Mouse (Mus musculus) liver (tissue): ENCODE data around the gene Thrsp.
A peak's percentile ranks its signal among the peaks of the same experiment; 100 is the strongest.

Experiments
- DNase-seq: peaks from one replicate; pipeline ENCODE4 v3.0.0-alpha.2; 2020; ENCODE audit warnings: mixed read lengths

The Thrsp gene

DNA sequence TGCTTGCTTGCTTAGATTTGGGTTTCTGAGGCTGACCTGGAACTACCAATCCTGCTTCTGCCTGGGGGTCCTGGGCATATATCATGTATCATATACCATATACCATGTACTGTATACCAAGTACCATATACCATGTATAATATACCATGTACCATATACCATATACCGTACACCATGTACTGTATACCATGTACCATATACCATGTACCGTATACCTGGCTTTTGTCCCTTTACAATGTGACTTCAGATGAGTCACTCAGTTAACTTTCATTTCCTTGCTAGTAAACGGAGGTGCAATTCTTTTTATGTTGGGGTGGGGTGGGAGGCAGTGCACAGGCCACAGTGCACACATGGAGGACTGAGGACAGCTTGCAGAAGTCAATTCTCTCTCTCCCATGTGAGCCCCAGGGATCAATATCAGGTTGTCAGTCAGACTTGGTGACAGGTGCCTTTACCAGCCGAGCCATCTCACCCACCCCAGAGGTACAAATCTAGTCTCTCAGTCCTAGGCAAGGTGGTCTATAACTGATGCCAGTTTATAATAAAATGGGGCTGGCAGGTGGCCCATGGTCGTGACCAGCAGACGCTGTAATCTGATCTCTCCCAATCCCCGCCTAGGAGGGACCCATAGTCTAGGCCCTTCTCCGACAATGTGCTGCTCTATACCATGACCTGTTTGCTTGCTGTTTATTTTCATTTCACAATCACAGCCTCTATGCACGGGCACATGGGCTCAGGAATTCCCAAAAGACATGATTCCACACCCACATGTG, 2.4 kb downstream of the Thrsp start:
- DNase-seq, result no peak

DNA sequence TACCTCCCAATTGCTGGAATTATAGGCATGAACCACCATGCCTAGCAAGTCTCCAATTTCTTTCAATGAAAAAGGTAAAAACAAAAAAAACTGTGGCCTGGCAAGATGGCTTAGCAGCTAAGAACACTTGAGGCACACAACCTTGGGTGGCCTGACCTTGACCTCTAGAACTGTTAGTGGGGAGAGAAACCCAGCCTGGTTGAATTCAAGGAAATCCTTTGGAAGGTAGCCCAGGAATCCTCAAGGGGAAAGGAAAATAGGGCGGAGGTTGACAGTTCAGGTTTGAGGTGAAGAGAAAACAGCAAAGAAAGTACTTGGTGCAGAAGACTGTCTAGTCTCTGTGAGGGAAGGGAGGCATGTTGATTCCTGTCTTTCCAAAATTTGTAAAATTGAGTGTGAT, 3.1 kb downstream of the Thrsp start:
- DNase-seq, result no peak

DNA sequence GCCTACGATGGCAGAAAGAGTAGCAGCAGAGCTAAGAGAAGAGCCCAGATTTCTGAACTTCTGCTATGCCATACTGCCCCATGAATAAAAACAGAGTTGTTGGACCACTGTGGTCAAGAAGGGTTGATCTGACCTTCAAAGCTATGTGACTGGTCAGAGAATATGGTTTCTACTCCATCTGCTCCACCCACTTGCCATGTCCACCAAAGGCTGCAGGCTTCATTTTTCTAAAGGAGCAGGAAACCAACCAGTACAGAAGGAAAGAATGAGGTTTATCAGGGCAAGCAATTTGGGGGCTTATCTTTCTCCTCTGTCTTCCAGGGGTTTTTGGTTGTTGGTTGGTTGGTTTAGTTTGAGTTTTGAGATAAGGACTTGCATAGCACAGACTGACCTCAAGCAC, 3.5 kb downstream of the Thrsp start:
- no peak for DNase-seq

DNA sequence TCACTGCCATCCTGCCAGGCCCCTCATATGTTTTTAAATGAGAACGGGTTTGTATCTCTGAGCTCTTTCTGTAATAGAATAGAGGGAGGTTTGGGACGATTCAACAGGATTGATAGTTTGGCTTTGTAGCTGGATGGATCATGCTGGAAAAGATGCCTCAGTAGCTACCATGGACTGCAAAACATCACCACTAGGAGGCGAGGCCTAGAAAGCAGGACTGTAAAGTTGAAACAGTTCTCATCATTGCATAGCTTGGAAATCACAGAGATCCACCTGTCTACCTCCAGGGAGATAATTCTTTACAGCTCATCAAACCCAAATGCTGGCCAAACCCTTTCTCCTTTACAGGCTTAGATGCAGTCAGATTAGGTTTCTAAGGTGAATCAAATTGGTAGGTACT, 6.0 kb downstream of the Thrsp start:
- no peak for DNase-seq

DNA sequence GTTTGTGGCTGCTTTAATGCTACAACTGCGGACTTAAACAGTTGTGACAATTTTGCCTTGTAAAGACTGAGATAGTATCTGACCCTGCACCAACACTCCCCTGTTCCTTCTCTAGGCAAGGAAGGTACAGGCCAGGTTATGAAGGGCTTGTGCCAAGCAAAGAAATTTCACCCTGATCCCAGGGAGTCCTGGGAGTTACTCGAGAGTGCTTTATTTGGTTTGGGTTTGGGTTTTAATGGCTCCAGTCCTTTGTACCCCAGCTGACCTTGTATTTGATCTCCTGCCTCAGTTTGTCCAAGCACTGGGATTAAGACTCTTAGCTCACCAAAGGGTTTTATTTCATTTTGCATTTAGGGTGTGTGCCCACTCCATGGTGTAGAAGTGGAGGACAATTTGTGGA, 6.4 kb downstream of the Thrsp start:
- no peak for DNase-seq

DNA sequence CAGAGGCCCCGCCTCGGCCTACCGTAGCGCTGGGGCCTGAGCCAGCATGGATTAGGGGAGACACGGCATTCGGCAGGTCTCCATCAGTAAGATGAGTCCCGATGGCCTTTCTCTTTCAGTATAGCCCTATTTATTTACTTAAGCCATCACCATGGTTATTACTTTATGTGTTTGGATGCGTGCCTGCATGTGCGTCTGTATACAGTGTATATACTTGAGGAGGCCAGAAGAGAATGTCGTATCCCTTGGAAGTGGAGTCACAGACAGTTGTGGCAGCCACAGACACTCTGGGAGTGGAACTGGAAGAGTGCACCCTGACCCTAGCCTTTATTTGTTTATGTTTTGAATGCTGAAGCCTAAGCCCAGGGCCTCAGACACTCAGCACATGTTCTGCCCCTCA, 10.4 kb downstream of the Thrsp start:
- no peak for DNase-seq

DNA sequence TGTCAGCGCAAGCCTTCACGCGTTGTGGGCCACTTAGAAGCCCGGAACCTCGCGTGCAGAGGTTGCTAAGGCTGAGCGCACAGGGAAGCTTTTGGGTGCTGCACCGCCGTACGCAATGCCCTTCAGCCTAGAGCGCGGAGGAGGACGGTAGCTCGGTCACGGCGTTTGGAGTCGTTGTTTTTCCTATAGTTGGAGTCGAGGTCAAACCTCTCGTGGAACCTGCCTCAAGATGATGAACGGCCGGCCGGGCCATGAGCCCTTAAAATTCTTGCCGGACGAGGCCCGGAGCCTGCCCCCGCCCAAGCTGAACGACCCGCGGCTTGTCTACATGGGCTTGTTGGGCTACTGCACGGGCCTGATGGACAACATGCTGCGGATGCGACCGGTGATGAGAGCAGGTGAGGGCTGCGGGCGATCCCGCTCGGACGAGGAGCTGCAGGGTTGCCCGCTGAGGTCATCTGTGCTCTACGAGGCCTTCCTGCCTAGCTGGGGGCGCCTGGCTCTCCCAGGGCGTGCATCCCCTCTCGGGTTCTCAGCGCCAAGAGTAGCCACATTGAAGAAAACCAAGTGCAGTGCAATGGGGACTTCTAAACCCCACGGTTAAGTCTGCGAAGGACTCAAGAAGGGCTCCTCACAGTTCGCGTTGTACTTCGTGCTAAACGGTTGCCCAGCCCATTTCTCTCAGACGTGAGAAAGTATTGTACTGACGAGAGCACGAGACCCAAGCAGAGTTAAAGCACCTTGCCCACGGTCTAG, 17.4 kb downstream of the Thrsp start, which contains the start of gene Ndufc2:
TSS of gene Ndufc2 (plus strand) at position 44 of the 756 bp plus-strand sequence.
- peak; percentile 83 for DNase-seq

DNA sequence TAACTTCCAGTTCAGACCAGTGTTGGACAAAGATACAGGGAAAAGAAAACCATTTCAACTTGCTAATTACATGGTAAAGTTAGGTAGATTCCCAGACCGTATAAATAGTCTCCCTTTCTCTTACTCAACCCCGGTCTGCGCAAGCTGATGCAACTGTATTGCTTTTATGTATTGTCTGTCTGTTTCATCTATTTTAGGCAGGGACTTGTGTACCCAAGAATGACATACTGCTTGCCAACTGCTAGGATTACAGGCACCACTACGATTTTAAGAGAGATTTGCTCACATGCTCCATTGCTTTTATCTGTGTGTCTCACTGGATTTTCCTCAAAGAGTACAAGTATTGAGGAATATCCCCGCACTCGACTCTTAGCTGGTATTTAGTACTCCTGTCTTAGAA, 18.6 kb downstream of the Thrsp start:
- no peak for DNase-seq

DNA sequence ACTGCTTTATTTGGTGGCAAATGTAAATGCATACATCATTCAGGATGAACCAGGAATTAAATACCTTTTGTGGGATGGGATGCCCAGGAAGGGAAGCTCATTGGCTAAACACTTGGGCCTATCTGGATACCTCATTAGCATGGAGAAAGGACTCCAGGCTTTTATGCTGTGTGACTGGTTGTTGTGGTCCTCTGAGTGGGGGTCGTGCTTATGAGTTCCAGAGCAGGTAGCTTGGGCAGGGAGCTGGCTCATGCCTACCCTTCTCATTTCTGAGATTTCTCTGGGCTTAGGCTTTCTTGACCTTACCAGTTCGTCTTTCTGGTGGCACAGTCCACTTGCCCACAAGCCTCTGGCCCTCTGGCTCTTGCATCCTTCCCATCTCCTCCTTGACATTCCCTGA, 23.2 kb downstream of the Thrsp start:
- DNase-seq, result no peak

DNA sequence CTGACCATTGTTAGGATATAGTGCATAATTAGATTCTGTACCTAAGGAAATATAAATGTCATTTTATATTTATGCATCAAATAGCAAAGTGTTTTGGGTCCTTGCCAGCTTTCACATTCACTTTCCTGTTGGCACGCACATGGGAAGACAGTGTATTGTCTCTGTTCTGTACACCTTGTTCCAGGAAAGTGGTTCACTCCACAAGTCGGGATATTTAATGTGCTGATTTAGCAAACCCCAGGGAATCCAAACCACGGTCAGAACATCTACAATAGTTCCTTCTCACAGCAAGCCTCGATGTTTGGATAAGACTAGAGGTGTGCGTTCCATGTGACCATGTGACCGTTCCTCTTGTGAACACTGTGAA, 25.5 kb downstream of the Thrsp start:
- no peak for DNase-seq

DNA sequence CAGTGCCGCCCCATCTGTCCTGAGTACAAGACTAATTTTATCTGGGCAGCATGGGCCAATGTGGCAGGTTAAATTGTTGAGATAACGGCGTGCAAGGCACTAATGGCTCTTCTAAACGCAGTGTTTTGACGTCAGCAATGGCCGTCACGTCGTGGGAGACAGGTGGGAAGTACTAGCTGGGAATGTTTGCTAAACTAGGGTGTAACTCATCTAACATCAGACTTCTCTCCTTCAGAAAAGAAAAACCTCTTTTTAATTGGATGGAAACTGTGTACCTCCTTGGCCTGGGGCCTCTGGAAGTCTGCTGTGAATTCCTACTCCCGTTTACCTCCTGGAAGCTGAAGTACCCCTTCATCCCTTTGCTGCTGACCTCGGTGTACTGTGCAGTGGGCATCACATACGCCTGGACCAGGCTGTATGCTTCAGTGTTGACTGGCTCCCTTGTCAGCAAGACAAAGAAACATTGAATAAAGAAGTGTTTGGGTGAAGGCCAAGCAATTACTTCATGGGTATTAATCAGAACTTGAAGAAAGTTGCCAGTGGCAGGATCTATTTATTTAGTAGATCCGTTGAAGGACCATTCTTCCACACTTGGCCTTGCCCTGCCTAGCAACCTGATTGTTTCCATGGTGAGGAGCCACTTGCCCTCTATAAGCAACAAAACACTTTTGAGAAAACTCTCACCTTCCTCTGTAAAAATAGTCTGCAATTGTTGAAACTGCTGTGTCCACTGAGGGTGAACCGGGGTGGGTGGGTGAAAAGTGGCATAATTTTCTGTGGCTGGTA, 26.0 kb downstream of the Thrsp start:
- DNase-seq, result no peak

DNA sequence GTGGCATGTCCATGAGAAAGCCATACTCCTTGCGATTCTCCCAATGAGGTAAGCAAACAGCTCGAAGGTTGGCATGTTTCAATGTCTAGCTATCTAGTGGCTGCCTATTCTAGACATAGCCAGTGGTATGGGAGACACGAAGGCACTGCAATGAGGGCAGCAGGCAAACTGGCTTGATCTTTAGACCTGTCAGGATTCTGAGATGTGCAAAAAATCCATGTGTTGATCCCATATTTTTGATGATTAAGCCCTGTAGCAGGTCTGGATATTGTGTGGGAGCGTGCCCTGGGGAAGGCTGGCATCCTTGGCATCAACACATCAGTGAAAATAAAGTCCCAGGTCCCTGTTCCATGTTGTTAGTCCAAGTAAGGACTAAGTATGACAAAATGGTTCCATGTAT, 29.0 kb downstream of the Thrsp start:
- no peak for DNase-seq

DNA sequence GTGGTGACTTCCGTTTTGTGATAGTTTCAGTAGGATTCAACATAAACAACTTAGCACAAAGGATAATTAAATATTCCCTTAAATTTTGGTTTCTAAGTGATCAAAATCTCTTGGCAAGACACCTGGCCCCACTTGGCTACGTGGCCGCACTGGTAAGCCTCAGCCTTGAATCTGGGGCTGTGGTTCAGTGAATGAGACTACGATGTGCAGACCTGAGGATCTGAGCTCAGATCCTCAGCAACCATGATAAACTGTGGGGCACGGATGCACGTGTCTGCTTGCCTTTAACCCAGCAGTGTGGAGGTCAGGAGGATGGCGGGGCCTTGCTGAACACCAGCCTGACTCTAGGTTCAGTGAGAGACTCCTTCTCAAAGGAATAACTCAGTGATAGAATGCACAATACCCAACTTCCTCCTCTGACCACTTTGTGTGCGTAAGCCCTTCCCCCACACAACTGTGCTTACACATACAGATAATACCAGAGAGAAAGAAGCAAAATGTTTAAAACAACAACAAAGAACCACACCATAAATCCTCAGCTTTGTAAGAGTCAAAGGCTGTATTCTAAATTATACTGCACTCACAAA, 29.9 kb downstream of the Thrsp start:
- DNase-seq, result no peak

DNA sequence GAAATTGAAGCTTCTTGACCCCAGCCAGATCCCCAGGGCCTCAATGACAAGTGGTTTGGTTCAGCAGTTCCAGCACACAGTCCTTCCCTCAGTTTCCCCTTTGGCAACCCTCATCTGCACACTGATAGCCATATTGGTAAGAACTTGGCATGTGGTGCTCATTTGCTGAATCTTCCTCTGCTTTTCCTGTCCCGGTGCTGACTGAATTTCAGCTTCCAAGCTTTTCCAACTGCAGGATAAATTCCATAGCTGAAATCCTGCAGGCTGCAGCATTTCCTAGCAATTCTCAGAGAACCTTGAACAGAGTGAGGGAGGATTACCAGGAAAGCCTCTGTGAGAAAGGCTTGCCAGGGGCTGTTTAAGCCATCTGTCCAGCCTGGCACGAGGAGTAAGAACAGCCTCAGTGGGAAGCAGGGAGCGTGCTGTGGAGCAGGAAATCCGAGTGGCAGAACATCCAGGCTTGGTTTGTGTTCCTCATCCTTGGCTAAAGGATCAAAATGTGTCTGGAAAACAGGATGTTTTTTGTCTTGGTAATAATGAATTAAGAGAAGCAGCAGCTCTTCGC, 30.6 kb downstream of the Thrsp start:
- no peak for DNase-seq

DNA sequence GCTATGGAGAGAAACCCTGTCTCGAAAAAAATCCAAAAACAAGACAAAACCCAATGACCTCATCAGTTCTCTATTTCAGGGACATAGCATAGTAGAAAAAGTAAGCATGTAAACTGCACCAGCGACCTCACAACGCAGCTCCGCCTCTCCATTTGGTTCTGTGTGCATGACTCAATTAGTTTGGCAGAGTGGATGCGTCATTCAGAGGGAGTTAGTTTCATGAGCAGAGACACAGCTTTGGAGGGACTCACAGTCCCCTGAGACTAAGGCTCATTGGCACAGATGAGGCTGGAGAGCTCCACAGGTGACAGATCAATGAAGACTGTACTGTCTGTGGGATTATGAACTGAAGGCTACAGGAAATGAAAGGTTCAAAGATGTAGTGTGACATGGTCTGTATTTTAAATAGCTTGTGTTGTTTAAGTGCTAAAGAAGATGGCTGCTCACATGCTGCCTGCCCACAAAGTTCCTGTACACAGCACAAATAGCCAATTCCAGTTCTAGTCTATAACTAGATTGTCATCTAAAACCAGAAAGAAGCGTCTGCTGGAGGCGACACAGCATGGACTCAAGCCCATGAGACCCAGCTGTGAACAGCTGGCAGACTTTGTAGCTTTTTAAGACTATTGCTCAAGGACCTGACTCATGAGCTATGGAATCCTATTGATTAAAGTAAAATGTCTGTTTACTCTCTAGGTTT, 31.3 kb downstream of the Thrsp start:
- DNase-seq, result no peak

DNA sequence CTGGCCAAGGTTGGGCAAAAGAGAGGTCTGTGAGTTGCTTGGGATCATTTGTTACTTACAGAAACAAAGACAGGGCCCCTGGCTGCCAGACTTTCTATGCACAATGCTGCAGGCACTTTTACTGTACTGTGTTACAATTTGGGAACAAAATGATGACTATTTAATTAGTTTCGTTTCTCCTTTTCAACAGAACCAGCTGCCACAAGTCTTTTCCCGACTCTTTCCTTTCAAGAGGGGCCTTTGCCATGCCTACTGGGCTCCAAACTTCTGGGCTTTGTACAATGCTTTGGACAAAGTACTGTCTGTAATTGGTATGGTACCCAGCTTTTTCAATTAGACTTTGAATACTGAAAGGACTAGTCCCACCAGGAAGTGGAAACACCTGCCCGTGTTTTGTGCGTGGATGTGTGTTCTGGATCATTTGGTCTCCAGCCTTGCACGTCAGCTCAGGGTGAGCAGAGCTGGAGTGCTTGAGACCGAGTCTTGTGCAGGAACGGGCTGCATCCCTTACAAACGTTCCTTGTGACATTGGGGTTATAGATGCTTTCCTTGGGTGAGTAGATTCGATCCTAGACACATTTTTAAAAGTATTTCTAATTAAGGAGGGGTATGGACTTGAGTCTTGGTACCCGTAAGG, 33.9 kb downstream of the Thrsp start:
- DNase-seq, result no peak

DNA sequence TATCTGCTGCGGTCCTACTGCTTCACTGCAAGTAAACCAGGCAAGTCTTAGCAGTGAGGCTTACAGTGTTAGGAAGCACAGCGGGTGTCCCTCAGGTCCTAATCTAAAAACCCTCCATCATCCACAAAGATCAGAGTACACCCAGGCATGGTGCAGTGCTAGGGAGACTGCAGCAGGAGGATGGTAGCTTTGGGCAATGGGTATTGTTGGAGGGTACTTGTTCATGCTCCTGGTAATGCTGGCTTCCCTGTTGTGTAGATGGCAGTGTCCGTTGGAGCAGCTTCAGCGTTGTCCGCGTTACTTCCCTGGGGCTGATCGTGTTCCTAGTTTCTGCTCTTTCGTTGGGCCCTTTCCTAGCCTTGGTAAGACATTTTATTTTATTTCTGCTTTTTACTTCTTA, 34.9 kb downstream of the Thrsp start:
- no peak for DNase-seq

DNA sequence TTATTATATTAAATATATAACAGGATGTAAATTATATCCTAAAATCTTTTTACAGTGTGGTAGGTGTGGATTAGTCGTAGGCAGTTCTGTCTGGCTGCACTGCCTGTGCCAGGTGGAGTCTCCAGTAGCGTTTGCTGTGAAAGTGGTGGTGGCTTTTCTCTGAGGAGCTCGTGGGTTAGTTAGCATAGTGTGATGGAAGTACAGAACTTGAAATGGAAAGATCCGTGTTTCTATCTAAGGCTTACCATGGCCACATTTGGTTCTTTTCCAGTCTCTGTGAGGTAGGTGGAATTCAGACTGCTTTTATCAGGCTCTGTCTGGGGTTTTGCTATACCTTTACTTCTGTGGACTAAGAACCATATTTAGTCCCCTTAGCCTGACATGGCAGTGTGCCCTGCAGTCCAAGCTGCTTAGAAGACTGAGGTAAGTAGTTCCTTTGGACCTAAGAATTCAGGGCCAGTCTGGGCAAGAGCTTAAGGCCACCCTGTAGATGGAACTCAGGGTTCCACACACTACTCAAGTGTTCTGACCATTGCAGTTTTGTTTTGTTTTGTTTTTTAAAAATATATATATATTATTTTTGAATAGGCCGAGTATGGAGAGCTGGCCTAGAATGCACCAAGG, 36.9 kb downstream of the Thrsp start:
- DNase-seq, result no peak

DNA sequence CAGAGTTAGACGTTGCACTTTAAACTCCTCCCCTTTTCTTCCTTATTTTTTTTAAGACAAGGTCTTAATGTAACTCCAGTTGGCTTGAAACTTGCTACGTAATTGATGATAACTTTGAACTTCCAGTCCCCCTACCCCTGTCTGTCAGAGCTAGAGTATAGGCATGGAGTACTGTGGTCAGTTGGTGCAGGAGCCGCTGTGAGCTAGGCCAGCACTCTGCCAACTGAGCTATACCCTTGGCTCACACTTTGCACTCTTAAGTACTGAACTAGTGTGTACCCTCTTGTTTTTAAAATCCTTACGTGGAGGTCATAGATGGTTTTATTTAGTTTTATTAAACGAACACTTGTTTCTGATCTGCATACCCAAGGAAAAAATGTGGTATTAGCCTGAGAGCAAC, 38.2 kb downstream of the Thrsp start:
- no peak for DNase-seq

DNA sequence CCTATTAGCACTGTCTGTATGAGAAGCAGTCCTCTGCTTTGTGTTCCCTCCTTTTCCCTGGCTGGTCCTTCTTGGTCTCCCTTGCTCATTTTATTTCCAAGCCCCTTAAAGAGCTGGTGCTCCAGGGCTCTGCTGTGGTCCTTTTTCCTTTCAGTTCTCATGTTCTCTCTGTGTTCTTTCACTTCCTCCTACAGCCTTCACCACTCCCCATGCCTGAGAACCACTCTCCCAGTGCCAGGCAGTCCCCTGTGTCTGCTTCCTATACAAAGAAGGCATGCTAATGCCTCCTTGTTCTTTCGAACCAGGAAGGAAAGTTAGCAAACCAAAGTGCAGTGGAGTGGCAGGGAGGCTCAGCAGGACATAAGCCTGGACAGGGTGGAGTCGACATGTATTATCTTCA, 41.6 kb downstream of the Thrsp start:
- DNase-seq, result no peak

DNA sequence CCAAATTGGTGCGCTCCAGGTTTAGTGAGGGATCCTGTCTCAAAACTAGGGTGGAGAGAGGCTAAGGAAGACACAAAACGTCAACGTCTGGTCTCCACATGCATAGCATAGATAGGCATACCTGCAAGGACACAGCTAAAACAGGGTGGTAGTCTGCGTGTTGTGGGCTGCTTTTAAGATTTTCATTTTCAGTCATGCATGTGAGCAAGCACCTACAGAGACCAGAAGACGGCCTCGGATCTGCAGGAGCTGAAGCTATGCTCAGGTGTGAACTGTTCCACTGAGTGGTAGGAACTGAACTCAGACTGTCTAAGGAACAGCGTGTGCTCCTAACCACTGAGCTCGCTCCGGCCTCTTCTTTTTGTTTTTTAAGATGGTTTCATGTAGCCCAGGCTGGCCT, 42.4 kb downstream of the Thrsp start:
- no peak for DNase-seq
